Mouse (Mus musculus) megakaryocyte-erythroid progenitor cell, adult 5-6 weeks (primary cell): Measurements from ENCODE around the gene Srebf2. TPM values are rescaled to one million over a fixed set of nuclear protein-coding genes. Genes with fewer than 3 reads are reported as not detected.

ENCODE experiments used
- ATAC-seq: replicated peaks from 2 replicates; pipeline ENCODE4 v1.8.0; 2016; ENCODE audit warnings: mild to moderate bottlenecking, inconsistent platforms; ENCODE audit not compliant: severe bottlenecking, poor library complexity, low FRiP score, low TSS enrichment
- total RNA-seq, 2 experiments: library from RNA; stranded (forward) in 1 of 2; stranded (reverse) in 1 of 2; fragments of 200-1000, 215-1000 nt in 1 of 2; fragments of >200 nt in 1 of 2; fragmentation: Nextera tagmentation in 1 of 2; gene quantifications; 2 replicates each; pipeline ENCODE4 v1.2.3; 2014 to 2017

Gene Srebf2
- total RNA-seq, 2 experiments from 2014 or later: 24.7 to 41.0 TPM

- ATAC-seq: 0 out of 2 replicates have a peak, but pooled peaks have one; percentile 53
These were observed 70.1 kb downstream of the Srebf2 start for GRCm38 (mm10) chr15:82217039-82217438.

- ATAC-seq: no peak
These were observed 71.0 kb downstream of the Srebf2 start for GRCm38 (mm10) chr15:82217980-82218379.

- ATAC-seq: no peak
These were observed 72.0 kb downstream of the Srebf2 start for GRCm38 (mm10) chr15:82218778-82219666.

GRCm38 (mm10) chr15:82220003-82220675 is 73.2 kb downstream of the Srebf2 start:
- ATAC-seq: no peak

GRCm38 (mm10) chr15:82221104-82221860 is 74.3 kb downstream of the Srebf2 start:
- no peak for ATAC-seq

DNA sequence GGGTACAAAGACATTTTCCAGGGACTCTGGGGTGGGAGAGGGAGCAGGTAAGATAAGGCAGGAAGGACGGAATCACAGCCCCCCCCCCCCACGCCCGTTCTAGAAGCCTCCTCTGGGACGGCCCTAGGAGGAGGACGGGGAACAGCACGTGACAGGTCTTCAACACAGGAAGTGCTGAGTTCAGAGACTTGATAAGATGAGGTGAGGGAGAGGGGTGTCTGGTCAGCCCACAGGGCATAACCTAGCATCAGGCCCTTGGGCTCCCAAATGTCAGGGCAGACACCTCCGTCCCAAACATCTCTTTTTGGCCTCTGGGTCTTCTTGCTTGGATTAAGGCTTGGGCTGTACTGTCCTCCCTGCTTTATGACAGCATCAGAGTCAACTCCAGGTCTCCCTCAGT is 76.3 kb downstream of the Srebf2 start:
- no peak for ATAC-seq

DNA sequence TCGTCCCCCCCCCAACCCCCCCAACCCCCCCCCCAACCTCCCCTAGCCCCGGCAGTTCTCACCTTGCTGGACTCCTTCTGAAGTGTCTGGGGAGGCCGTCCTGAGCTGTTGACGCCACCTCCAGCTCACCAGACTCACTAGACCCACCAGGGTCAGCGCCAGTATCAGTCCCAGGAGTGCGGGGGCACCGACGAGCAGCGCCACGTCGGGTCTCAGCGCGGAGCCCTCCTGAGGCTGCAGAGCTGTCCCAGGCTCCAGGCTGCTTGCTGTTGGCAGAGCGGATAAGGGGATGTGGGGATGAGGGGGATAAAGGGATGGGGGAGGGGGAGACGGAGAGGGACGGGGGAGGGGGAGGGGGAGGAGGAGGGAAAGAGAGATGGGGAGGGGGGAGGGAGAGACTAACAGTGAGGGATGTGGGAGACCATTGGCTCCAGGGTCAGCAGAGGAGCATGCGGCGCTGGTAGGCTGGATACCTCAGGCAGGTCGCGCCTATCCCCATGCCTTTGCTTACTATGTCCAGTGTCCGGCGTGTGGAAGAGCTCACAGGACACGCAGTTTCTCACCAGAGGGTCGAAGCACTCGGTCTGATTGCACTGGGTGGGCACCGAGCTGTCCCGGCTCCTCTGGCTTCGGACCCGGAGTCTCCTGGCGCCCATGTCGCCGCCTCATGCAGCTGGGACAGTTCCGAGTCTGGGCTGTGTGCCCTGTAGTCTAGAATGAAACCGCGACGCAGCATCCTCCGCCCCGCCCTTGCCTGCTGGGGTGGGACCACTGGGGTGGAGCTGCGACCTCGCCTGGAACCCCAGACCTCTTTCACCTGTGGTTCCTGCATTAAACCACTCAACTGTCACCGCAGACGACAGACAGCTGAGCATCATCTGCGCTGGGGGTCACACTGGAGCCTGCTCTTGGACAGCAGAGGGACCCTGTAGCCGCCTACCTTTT is 76.9 kb downstream of the Srebf2 start, which contains the start of gene Tnfrsf13c:
Tnfrsf13c (minus strand) TSS at position 713 of the 945 bp plus-strand sequence.
- peak; percentile 77 for ATAC-seq

DNA sequence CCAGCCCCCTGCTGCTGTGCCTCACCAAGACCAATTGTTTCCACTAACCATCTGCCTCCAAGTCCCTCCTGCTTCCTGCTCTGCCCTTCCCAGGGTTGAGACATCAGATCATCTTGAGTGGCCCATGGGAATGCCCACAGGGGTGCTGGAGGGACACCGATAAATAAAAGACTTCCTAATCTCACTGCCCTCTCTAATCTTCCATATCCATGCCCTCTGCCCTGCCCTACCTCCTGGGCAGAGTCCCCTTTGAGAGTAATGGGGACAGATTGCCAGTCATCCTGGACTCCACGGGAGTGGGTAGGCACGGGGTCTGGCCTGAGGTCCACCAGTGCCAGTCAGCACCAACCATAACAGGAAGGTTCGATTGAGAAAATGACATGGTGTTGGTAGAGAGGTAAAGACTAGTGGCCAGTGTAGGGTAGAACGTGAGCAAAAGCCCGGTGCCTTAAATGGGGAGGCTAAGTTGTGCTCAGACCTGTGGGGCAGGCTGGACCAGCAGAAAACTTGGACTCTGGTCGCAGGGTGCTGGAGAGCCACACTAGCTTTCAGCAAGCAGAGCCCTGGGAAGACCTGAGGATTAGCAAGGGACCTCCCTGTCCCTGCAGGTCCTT is 77.7 kb downstream of the Srebf2 start:
- ATAC-seq: peak; percentile 30

GRCm38 (mm10) chr15:82225769-82226168 is 78.8 kb downstream of the Srebf2 start:
- no peak for ATAC-seq

DNA sequence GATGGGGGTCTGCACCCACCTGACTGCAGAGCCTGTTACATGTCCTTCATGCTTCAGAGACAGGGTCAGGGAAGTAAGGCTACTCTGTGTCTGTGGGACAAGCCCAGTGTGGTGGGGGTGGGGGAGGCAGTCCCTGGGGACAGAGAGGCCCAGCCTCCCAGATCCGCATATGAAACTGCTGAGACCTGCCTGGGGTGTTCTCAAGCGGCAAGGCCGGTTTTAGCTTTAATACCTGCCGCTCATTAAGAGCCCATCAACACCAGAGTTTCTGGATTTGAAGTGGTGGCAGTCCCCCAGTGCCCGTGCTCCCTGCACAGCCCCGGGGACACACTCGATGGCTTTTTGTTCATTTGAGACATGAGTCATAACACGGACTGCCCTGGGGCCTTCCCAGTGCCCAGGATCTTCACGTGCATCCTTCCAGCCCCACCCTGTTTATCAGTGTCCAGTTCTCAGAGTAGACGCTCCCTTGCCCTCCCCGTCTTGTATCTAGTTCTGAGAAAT is 82.6 kb downstream of the Srebf2 start:
- ATAC-seq: no peak

GRCm38 (mm10) chr15:82230098-82230611 is 83.2 kb downstream of the Srebf2 start:
- ATAC-seq: no peak

DNA sequence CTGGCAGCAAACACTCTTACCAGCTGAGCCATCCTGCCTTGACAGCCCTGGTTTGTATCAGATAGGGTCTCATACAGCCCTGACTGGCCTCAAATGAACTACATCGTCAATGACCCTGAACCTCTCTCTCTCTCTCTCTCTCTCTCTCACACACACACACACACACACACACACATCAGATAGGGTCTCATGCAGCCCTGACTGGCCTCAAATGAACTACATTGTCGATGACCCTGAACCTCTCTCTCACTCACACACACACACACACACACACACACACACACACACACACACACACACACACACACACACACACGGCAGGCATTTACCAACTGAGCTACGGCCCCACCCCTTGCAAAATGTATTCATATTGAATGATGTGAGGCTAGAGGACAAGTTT is 84.1 kb downstream of the Srebf2 start:
- no peak for ATAC-seq

GRCm38 (mm10) chr15:82231591-82232378 is 84.8 kb downstream of the Srebf2 start:
- no peak for ATAC-seq

DNA sequence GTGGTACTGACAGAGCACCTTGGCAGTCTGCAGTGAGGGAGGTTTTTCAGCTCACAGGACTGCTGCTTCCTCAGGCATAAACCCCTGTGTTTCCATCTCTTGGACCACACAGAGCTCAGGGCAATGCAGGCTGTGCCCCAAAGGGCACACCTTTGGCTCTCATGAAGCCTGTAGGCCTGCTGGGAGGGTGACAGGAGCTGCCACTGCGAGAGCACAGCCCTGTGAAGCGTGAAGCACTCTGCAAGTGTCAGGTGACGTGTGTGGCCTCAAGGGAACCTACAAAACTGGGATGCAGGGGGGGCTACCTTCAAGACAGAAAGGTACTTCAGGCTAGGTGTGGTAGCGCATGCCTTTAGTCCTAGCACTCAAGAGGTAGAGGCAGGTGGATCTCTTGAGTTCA is 85.7 kb downstream of the Srebf2 start:
- no peak for ATAC-seq

DNA sequence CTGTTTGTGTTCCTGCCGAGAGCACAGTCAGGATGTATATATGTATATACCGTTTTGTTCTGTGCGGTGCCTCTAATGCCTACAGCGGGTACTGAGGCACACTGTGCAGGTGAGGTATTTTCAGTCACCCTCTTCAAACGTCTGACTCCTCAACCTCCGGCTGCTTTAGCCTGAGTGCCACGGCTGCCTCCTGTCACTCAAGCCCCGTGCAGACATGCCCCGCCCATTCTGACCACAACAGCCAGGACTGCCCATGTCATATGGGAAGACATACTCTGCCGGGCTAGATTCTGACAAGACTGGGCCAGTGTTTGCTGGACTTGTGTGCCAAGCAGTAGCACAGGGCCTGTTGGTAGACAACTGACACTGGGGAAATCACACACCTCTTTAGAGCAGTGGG is 88.7 kb downstream of the Srebf2 start:
- ATAC-seq: no peak

DNA sequence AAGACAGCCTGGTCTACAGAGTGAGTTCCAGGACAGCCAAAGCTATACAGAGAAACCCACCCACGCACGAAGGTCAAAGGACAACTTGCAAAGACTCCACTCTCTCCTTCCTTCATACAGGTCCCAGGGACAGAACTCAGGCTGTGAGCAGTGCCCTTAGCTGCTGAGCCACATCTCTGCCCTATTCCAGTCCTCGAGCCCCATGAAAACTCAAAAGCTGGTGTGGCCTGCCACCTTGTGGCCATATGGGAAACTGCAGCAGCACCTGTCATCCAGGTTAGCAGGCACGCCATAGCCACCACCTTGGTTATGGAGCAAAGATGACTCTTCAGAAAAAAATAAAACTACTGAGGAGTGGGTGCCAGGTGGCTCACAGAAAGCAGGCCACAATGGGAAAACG is 89.6 kb downstream of the Srebf2 start:
- ATAC-seq: peak; percentile 84

- no peak for ATAC-seq
These were observed 96.3 kb downstream of the Srebf2 start for GRCm38 (mm10) chr15:82243311-82243710.
